Mouse (Mus musculus): Measurements from ENCODE around the gene Krt6b.

GRCm38 (mm10) chr15:101647280-101647679, 32.8 kb downstream of the Krt6b start, which contains the start of gene Gm5478:
- TF ChIP-seq SIN3A (IDR thresholded peaks at IDR 0.05; ENCODE audit: low read length) (no peak), HCFC1 (IDR thresholded peaks at IDR 0.05; ENCODE audit: low read depth, low read length) (no peak), CHD2 (IDR thresholded peaks at IDR 0.05; ENCODE audit: low read length) (no peak), POLR2A (IDR thresholded peaks at IDR 0.05; ENCODE audit: low read depth, low read length) (no peak), POLR2AphosphoS2 (IDR thresholded peaks at IDR 0.05; ENCODE audit: low read depth, low read length) (no peak), SMC3 (IDR thresholded peaks at IDR 0.05; ENCODE audit: low read depth, low read length) (no peak), ZKSCAN1 (IDR thresholded peaks at IDR 0.05; ENCODE audit: borderline replicate concordance, low read depth, low read length) (no peak), E2F4 (IDR thresholded peaks at IDR 0.05; ENCODE audit: insufficient replicate concordance, low read depth, low read length) (no peak), JUND (conservative IDR thresholded peaks at IDR 0.05; ENCODE audit: low read depth, low read length) (no peak), TCF12 (IDR thresholded peaks at IDR 0.05; ENCODE audit: low read depth, low read length) (no peak), RAD21 (IDR thresholded peaks at IDR 0.05; ENCODE audit: low read depth, low read length) (no peak), RCOR1 (conservative IDR thresholded peaks at IDR 0.05; ENCODE audit: low read depth, low read length) (no peak), NELFE (IDR thresholded peaks at IDR 0.05; ENCODE audit: low read depth, low read length) (no peak), CTCF (conservative IDR thresholded peaks at IDR 0.05 in 1 of 2, IDR thresholded peaks at IDR 0.05 in 1 of 2; ENCODE audit: low read depth in 2 of 2, low read length in 2 of 2) (no peak)
